In the genomic region with DNA sequence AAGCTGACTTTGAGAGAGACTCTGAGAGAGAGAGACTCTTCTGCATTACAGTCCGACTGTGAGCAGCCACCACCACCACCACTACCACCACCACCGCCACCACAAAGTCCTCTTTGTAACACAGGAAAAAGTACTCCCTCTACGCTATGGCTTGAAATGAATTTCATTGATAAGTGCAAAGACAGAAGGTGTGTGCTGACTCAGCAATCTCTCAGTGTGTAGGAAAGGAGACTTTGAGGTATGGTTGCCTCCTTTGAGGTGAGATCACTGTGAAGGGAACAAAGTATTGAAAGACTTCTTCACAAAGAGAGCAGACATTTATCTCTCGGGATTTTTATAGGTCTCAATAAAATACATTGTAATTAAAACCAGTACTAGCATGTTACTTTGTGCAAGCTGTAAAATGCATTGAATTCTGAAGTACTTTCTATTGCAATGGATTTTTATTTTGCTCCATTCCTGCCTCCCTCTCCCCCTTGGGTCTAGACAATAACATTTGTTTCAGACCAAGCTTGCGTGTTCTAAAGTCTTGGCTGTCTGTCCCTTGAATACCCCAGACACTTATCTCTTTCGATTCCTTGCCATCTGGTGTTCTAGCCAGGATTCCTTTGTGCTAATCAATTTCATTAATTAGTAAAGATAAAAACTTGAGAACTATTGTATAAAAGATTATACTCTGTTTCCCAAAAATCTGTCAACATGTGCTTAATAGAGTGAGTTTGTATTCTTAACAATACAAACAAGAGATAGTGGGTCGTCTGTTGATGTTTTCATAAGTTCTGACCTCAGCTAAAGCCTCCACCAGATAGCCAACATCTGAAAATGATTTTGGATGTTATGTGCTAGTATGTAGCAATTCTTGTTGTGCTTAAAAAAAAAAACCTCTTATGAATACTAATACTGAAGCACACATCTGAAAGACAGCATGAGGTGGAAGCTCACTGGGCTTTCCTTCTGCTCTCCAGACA, we compare ENCODE assay signal across 41 mouse cellular contexts. TPM values are rescaled to one million over a fixed set of nuclear protein-coding genes. Genes with fewer than 3 reads are reported as not detected.
DNase-seq lines count a peak whose midpoint lies in the region; ATAC-seq and TF ChIP-seq lines count a peak whose summit lies in the region.
"Had no signal": no experiment of that assay in that cellular context is flagged by ENCODE, and none has a peak within 500 bp of the region (broad histone marks: within the 10 kb centered on the region; RNA-seq: fewer than 3 reads in every experiment).

No protein-coding gene starts in this region.

- intact Hi-C loops in heart, postnatal 14 days (cut with DNase I): no loop called here

- no peak for TF ChIP-seq CTCF in lung, embryonic 14.5 days (IDR thresholded peaks at IDR 0.05; ENCODE audit: low read depth)
- TF ChIP-seq CTCF in forebrain, postnatal 0 days (IDR thresholded peaks at IDR 0.05; ENCODE audit: low read depth): no peak

- H3K27me3 ChIP-seq in lung, embryonic 14.5 days (ENCODE audit: insufficient read depth, low read length): no peaks in the 10 kb centered on the region
- H3K27me3 ChIP-seq in forebrain, postnatal 0 days (ENCODE audit: insufficient read depth, low read length): no peaks in the 10 kb centered on the region
- H3K27me3 ChIP-seq: embryonic facial prominence, embryonic 15.5 days; limb, embryonic 15.5 days; liver, embryonic 15.5 days; midbrain, embryonic 12.5 days; neural tube, embryonic 13.5 days; Patski had no signal

- H3K27ac ChIP-seq in lung, embryonic 14.5 days (ENCODE audit: low read depth): no peak overlapping the region
- H3K27ac ChIP-seq in ES-E14 (ENCODE audit: insufficient read depth, low read depth, low read length, poor library complexity, severe bottlenecking): no peak overlapping the region
- H3K27ac ChIP-seq in forebrain, postnatal 0 days (ENCODE audit: low read depth, low read length): no peak overlapping the region
- H3K27ac ChIP-seq: embryonic facial prominence, embryonic 15.5 days; gastrocnemius, adult 2 months; heart, embryonic 10.5 days; hindbrain, embryonic 10.5 days; layer of hippocampus, adult 2 months; left cerebral cortex, adult 2 months; limb, embryonic 15.5 days; liver, embryonic 15.5 days; midbrain, embryonic 12.5 days; neural tube, embryonic 13.5 days had no signal

- H3K9me3 ChIP-seq in lung, embryonic 14.5 days (ENCODE audit: low read depth, low read length): no peaks in the 10 kb centered on the region
- no peaks in the 10 kb centered on the region for H3K9me3 ChIP-seq in ES-E14 (ENCODE audit: control insufficient read depth, insufficient read depth, low read depth, low read length)
- no peaks in the 10 kb centered on the region for H3K9me3 ChIP-seq in forebrain, postnatal 0 days (ENCODE audit: low read length)
- H3K9me3 ChIP-seq: embryonic facial prominence, embryonic 15.5 days; heart, embryonic 10.5 days; hindbrain, embryonic 10.5 days; limb, embryonic 15.5 days; liver, embryonic 15.5 days; megakaryocyte, embryonic 14.5 days; midbrain, embryonic 12.5 days; neural tube, embryonic 13.5 days had no signal

- WGBS in lung, embryonic 14.5 days: 60% methylated on average over 7 of the region's 7 CpGs
- 73% methylated on average over 7 of the region's 7 CpGs for WGBS in forebrain, postnatal 0 days

- no peak overlapping the region for H3K9ac ChIP-seq in lung, embryonic 14.5 days
- no peak overlapping the region for H3K9ac ChIP-seq in ES-E14 (ENCODE audit: insufficient read depth, low read depth, low read length, poor library complexity, severe bottlenecking)
- no peak overlapping the region for H3K9ac ChIP-seq in forebrain, postnatal 0 days
- H3K9ac ChIP-seq: embryonic facial prominence, embryonic 15.5 days; limb, embryonic 15.5 days; liver, embryonic 15.5 days; midbrain, embryonic 12.5 days; neural tube, embryonic 13.5 days had no signal

- no peak overlapping the region for H3K4me3 ChIP-seq in lung, embryonic 14.5 days (ENCODE audit: low read depth, low read length)
- no peak overlapping the region for H3K4me3 ChIP-seq in ES-E14 (ENCODE audit: insufficient read depth in 1 of 2, low read depth in 1 of 2, low read length in 2 of 2, poor library complexity in 1 of 2, severe bottlenecking in 1 of 2)
- no peak overlapping the region for H3K4me3 ChIP-seq in forebrain, postnatal 0 days (ENCODE audit: low read depth, low read length)
- H3K4me3 ChIP-seq: embryonic facial prominence, embryonic 15.5 days; gastrocnemius, adult 2 months; heart, embryonic 10.5 days; hindbrain, embryonic 10.5 days; layer of hippocampus, adult 2 months; left cerebral cortex, adult 2 months; limb, embryonic 15.5 days; liver, embryonic 15.5 days; megakaryocyte, embryonic 14.5 days; midbrain, embryonic 12.5 days; neural tube, embryonic 13.5 days had no signal

- no peaks in the 10 kb centered on the region for H3K4me1 ChIP-seq in lung, embryonic 14.5 days (ENCODE audit: insufficient read depth)
- H3K4me1 ChIP-seq in ES-E14 (ENCODE audit: control insufficient read depth in 2 of 2, insufficient read depth in 2 of 2, low read length in 2 of 2, poor library complexity in 1 of 2): no peaks in the 10 kb centered on the region
- no peaks in the 10 kb centered on the region for H3K4me1 ChIP-seq in forebrain, postnatal 0 days (ENCODE audit: insufficient read depth)
- H3K4me1 ChIP-seq: embryonic facial prominence, embryonic 15.5 days; heart, embryonic 10.5 days; hindbrain, embryonic 10.5 days; limb, embryonic 15.5 days; liver, embryonic 15.5 days; megakaryocyte, embryonic 14.5 days; midbrain, embryonic 12.5 days; neural tube, embryonic 13.5 days had no signal

- no peak overlapping the region for H3K4me2 ChIP-seq in lung, embryonic 14.5 days
- no peak overlapping the region for H3K4me2 ChIP-seq in forebrain, postnatal 0 days (ENCODE audit: low read depth)
- H3K4me2 ChIP-seq: embryonic facial prominence, embryonic 15.5 days; limb, embryonic 15.5 days; liver, embryonic 15.5 days; midbrain, embryonic 12.5 days; neural tube, embryonic 13.5 days had no signal

- peak; percentile 83 for ATAC-seq in lung, embryonic 14.5 days (ENCODE audit: insufficient read depth)
- no peak for ATAC-seq in forebrain, postnatal 0 days
- ATAC-seq: forebrain, embryonic 14.5 days; hindbrain, embryonic 16.5 days; Patski had no signal

- H3K36me3 ChIP-seq in lung, embryonic 14.5 days (ENCODE audit: insufficient read depth): no peaks in the 10 kb centered on the region
- H3K36me3 ChIP-seq in ES-E14 (ENCODE audit: control insufficient read depth, insufficient read depth, low read length, poor library complexity, severe bottlenecking): no peaks in the 10 kb centered on the region
- H3K36me3 ChIP-seq in forebrain, postnatal 0 days (ENCODE audit: insufficient read depth): no peaks in the 10 kb centered on the region
- H3K36me3 ChIP-seq: embryonic facial prominence, embryonic 15.5 days; heart, embryonic 10.5 days; hindbrain, embryonic 10.5 days; limb, embryonic 15.5 days; liver, embryonic 15.5 days; midbrain, embryonic 12.5 days; neural tube, embryonic 13.5 days had no signal

- in situ Hi-C loops in ES-E14 (cut with MboI; ENCODE audit: low sequenced_read_pairs in 2 of 2, unreplicated experiment in 2 of 2): no loop called here

- DNase-seq in heart, adult 18-20 months: peak; percentile 23 to 64
- DNase-seq in heart, postnatal 14 days: no peak
- peak; percentile 75 for DNase-seq in lung, embryonic 14.5 days
- no peak for DNase-seq in lung, adult 18-20 months
- DNase-seq in ES-E14 (ENCODE audit: low read depth, low spot score) (no peak), adipocyte (ENCODE audit: low spot score) (peak; percentile 45)
- DNase-seq in T-cell, adult 2 months (ENCODE audit: low spot score): no peak
- no peak for DNase-seq in forebrain, postnatal 0 days
- DNase-seq: adrenal gland, postnatal 25 days; cerebellum, adult 11-12 months; cerebellum, adult 9-11 months; gastrocnemius, adult 2 months; gastrocnemius, postnatal 36 days; kidney, adult 2 months; kidney, postnatal 36 days; lung, postnatal 4 days; right cerebral cortex, postnatal 4 days; thymus, postnatal 4 days had no signal

TF ChIP-seq in ES-E14, 5 proteins besides CTCF, POLR2A, EP300 and RAD21:
- peak; percentile 83 for TF ChIP-seq MAFK (IDR thresholded peaks at IDR 0.05; ENCODE audit: insufficient read depth, low read depth, low read length)
- TF ChIP-seq CHD2 (IDR thresholded peaks at IDR 0.05; ENCODE audit: low read depth, low read length): no peak
- no peak for TF ChIP-seq ZNF384 (IDR thresholded peaks at IDR 0.05; ENCODE audit: low read depth, low read length)
- TF ChIP-seq ZC3H11A (IDR thresholded peaks at IDR 0.05; ENCODE audit: borderline replicate concordance, low read depth, low read length): no peak
- TF ChIP-seq HCFC1 (IDR thresholded peaks at IDR 0.05; ENCODE audit: borderline replicate concordance, insufficient read depth, low read length): no peak

RNA-seq across cellular contexts. Expression of a gene that starts 46.9 kb away (rescaled TPM):
- total RNA-seq in heart, adult 18-20 months (2021): under 1 TPM in 1 of 2 experiments, not detected in 1; 0.18 TPM
- under 1 TPM in 1 of 2 experiments, not detected in 1; 0.22 TPM for total RNA-seq in heart, postnatal 14 days (2021)
- 11.4 and 11.7 TPM in 2 replicates for polyA plus RNA-seq in lung, embryonic 14.5 days (2014; fragmentation: Nextera tagmentation; extraction: Ambion mirVana)
- not detected in 2 replicates for total RNA-seq in ES-E14 (2012; rRNA removed)
- not detected in 2 replicates for total RNA-seq in forebrain, postnatal 0 days (2014; rRNA removed)
- polyA plus RNA-seq in forebrain, postnatal 0 days (2015; fragmentation: Nextera tagmentation; extraction: Ambion mirVana): not detected in 2 replicates
- total RNA-seq: adrenal gland, adult 18-20 months; adrenal gland, postnatal 25 days; common myeloid progenitor, adult 5-6 weeks; gastrocnemius, adult 2 months; gastrocnemius, postnatal 36 days; layer of hippocampus, adult 2 months; layer of hippocampus, postnatal 14 days; left cerebral cortex, adult 2 months; left cerebral cortex, postnatal 25 days had no signal
- polyA plus RNA-seq: forebrain, embryonic 14.5 days; frontal cortex, adult 2 months; hindbrain, embryonic 10.5 days; hindbrain, embryonic 16.5 days; kidney, adult 2 months; liver, embryonic 15.5 days; midbrain, embryonic 12.5 days; neural tube, embryonic 13.5 days; testis, adult 2 months had no signal

RNA-seq across cellular contexts. Expression of a gene that starts 49.9 kb away (rescaled TPM):
- under 1 TPM; 0.27 to 0.54 TPM for total RNA-seq in heart, adult 18-20 months (2021)
- under 1 TPM; 0.36 to 0.61 TPM for total RNA-seq in heart, postnatal 14 days (2021)
- polyA plus RNA-seq in lung, embryonic 14.5 days (2014; fragmentation: Nextera tagmentation; extraction: Ambion mirVana): 0.72 and 1.3 TPM in 2 replicates
- total RNA-seq in ES-E14 (2012; rRNA removed): 0.45 TPM in 1 of 2 replicates, not detected in the other
- not detected in 2 replicates for total RNA-seq in forebrain, postnatal 0 days (2014; rRNA removed)
- 0.25 and 0.48 TPM in 2 replicates for polyA plus RNA-seq in forebrain, postnatal 0 days (2015; fragmentation: Nextera tagmentation; extraction: Ambion mirVana)
- total RNA-seq: common myeloid progenitor, adult 5-6 weeks; layer of hippocampus, adult 2 months; left cerebral cortex, postnatal 25 days had no signal
- polyA plus RNA-seq: hindbrain, embryonic 10.5 days; midbrain, embryonic 12.5 days; neural tube, embryonic 13.5 days had no signal

RNA-seq across cellular contexts. Expression of a gene that starts 55.3 kb away (rescaled TPM):
- total RNA-seq in heart, adult 18-20 months (2021): not detected
- total RNA-seq in heart, postnatal 14 days (2021): not detected
- 0.18 TPM in 1 of 2 replicates, not detected in the other for polyA plus RNA-seq in lung, embryonic 14.5 days (2014; fragmentation: Nextera tagmentation; extraction: Ambion mirVana)
- total RNA-seq in ES-E14 (2012; rRNA removed): not detected in 2 replicates
- total RNA-seq in forebrain, postnatal 0 days (2014; rRNA removed): 0.77 TPM in 1 of 2 replicates, not detected in the other
- polyA plus RNA-seq in forebrain, postnatal 0 days (2015; fragmentation: Nextera tagmentation; extraction: Ambion mirVana): not detected in 2 replicates
- total RNA-seq: adrenal gland, adult 18-20 months; adrenal gland, postnatal 25 days; gastrocnemius, adult 2 months; gastrocnemius, postnatal 36 days; layer of hippocampus, adult 2 months; layer of hippocampus, postnatal 14 days; left cerebral cortex, adult 2 months; left cerebral cortex, postnatal 25 days had no signal
- polyA plus RNA-seq: forebrain, embryonic 14.5 days; frontal cortex, adult 2 months; heart, postnatal 0 days; hindbrain, embryonic 10.5 days; intestine, embryonic 14.5 days; kidney, adult 2 months; kidney, embryonic 16.5 days; liver, embryonic 15.5 days; midbrain, embryonic 12.5 days; neural tube, embryonic 13.5 days; Patski; stomach, embryonic 14.5 days; testis, adult 2 months had no signal

Comparison
In these comparisons a context has a peak if more than half of its experiments do, and no peak if none do; other contexts are left out.
1. DNase-seq: peak in heart, adult 18-20 months (2 of 2), lung, embryonic 14.5 days (single experiment) and adipocyte (single experiment); none in heart, postnatal 14 days (0 of 2), lung, adult 18-20 months (0 of 2), ES-E14 (single experiment), T-cell, adult 2 months (single experiment) and forebrain, postnatal 0 days (single experiment).